Mouse (Mus musculus) B cell, adult 2 months (primary cell): ENCODE data around the gene Clec18a.
"Not testable (repeated sequence)": the region's sequence is repeated elsewhere in the genome, so short reads cannot be mapped to it uniquely, and the experiment has no call there.

Experiments
- DNase-seq, 2 experiments: peaks; one replicate each; pipeline ENCODE4 v3.0.0; 2022

Clec18a gene

DNA sequence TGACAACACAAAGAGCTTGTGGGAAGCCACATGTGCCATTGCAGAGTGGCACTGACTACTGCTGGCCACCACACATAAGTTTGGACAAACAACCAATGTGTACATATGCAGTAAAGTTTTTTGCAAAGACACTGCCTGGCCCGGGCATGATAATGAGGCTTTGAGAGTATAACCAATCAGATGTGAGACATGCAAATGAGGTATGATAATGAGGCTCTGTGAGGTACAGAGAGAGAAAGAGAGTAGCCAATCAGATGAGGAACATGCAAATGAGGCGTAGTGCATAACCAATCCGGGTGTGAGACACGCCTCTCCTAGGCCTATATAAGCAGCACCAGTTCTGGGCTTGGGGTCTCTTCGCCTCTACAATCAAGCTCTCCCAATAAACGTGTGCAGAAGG lies at the start of gene Clec18a:
Clec18a (minus strand) TSS at position 101 of the 400 bp plus-strand sequence.
- peak in 1 of 2 experiments; percentile 13 for DNase-seq

DNA sequence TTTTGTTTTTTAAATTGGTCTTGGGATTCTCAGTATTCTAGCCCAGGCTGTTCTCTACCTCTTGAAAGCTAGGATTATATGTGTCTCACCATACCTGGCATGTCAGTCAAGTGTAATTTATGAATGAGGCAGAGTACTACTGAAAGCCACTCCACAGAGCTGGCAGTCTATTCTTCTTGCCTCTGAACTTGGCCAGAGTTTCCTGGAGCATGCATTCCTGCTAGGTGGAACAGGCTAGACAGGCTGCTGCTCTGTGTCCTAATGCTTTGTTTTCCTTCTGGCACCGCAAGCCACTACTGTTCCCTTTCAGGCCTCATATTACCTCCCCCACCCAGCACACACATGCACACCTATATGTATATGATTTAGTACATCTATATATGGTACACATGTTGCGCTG lies 38.5 kb upstream of the Clec18a start:
- no peak for DNase-seq

DNA sequence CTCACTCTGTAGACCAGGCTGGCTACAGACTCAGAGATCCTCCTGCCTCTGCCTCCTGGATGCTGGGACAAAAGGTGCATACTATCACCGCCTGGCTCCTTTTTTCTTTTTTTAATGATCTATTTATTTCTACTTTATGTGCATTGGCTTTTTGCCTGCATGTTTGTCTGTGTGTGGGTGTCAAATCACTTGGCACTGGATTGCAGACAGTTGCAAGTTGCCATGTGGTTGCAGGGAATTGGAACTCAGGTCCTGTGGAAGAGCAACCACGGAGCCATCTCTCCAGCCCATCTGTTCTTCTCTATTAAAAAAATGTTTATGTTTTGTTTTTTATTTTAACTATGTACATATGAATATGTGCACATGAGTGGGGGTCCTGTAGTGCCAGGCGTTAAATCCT lies 27.3 kb upstream of the Clec18a start:
- DNase-seq = no peak

DNA sequence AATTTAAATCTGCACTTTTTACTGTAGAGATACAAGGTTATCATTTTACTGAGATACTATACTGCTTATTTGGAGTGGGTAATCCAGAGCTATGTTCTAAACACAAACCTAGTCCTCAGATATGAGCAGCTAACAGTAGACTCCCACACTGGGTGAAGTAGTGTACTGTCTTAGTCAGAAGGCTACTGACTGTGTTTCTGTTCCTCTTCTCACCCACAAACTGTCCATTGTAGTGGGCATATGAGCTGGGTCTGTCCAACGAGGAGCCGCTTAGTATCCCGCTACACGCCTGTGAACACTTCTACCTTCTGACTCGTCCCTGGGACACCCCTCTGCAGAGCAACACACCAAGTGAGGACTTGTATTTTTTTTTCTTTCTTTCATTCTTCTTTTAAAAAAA lies 22.7 kb upstream of the Clec18a start:
- no peak for DNase-seq

DNA sequence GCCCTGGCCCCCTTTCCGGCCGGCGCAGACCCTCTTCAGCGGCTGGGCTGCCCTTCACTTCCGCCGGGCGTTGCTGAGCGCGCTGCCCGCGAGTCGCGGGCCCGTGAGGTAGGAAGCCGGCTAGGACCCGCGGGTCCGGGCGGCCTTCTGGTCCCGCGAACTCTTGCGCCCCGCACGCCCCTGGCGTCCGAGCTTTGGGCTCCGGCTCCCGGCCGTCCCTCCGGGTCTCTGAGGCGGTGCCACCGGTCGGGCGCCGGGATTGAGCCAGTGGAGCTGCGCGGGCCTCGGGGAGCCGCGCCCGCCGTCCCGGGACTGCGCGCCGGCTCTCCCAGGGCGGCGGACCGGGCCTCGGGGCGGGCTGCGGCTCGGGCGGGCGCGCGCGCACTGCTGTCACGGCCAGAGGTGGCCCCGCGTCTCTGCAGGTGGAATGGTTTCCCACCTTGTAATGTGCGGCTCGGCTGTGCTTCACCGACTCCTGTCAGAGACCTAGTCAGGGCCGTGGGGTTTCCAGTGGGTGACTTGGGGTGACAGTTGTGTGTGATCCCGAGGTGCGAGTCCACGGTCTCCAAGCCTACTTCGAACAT lies 2.6 kb upstream of the Clec18a start:
- DNase-seq = peak; percentile 61 to 65

DNA sequence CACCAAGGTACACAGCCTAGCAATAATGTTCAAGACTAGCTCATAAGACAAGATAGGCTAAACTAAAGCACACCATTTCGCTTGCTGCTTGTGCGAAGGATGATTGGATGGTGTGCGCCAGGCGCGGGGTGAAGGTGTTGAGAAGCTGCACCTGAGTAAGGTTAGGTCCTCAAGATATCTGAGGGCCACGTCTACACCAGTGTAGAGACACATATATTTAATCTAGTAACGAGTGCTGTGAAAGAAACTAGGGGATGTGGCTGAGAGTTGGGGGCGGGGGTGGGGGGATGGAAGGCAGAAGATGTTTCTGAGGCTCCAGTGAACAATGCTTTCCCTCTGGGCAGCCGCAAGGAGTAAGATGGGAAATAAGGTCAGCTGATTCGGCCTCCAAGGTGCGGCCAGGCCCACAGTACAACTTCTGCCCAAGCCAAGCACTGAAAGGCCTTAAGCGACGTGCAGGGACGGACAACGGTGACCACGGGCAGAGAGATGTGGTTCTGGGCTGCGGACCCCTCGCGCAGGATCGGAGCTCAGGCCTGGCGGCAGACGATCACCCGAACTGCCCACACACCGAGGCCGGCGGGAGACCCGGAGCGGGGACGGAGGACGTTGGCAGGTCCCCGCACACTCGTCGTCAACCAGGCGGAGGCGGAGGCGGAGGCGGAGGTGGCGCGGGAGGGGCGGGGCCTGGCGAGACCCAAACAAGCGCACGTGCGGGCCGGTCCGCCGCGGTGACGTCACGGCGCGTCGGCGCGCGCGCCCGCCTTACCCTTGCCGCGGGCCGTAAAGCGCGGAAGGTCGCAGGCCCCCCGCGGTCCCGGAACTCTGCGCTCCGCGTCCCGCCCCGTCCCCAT lies 1.9 kb upstream of the Clec18a start, which contains the start of gene Pdpr:
Pdpr (plus strand) TSS at position 766 of the 854 bp plus-strand sequence.
- peak; percentile 95 to 96 for DNase-seq

DNA sequence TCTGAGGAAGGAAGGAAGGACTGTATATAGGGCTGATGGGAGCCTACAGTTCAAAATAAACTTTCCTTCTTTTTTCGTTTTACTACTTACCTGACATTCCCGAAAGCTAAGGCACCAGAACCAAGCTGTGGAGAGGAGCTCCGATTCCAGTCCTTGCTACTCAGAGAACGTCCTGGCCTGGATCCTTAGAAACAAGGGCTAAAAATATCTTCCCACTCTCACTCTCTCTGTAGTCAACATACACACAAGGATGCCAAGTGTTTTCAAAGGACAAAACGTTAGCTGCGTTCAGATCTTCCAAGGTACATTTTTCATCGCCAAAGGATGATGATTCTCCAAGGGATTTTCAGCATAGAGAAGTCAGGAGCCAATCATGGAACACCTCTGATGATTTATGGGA lies 520 bp downstream of the Clec18a start:
- DNase-seq = no peak

DNA sequence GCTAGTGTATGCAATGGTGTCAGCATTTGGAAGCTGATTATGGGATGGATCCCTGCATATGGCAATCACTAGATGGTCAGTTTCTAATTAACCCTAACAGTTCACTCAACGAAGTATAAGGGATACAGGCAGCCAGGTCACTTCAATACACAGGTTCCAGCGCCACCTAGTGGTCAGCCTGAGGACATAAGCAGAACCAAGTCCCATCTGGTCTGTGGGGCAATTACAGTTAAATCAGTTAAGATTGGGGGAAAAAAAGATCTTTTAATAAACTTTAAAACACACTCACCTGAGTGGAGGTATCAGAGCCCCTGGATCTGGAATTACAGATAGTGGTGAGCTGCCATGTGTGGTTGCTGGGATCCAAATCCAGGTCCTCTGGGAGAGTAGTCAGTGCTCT lies 2.1 kb downstream of the Clec18a start:
- peak; percentile 87 to 88 for DNase-seq

DNA sequence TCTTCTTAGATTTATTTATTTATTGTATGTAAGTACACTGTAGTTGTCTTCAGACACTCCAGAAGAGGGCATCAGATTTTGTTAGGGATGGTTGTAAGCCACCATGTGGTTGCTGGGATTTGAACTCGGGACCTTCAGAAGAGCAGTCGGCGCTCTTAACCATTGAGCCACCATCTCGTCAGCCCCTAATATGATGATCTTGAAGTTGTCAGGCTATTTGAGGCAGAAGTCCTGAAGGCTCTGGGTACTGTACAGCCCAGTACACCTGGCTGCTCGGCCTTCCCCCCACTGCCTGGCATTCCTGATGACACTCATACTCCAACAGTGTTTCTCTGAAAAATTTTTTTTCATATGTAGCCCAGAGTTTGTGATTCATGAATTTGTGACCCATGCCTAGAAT lies 8.3 kb downstream of the Clec18a start:
- not testable (repeated sequence) for DNase-seq

DNA sequence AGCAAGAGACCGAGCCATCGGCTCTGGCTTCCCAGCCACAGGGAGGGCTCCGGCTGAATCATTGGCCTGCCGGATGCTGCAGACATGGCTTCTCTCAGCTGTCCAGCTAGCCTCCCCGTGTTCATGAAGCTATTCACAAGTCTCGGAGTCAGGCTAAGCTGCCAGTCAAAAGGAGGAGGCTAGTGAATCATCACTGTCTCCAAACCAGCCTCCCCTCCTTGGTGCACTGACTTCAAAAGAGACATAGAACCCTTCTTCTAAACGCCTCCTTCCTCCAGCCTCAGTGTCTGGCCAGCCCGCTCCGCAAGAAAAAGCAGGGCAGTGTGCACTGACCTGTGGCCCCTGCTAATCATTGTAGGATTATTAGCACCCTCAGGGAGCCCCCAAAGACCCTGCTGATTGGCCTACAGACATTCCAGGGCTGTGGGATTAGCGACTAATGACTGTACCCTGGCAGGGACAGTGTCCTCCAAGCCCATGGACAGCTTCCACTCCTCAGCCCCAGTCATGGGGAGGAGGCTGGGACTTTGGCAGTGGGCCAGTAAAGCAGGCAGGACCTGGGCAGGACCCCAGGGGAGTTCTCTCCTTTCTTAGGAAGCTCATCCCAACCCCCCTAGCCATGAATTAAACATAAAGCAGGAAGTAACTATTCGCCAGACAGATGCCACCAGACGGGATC lies 10.5 kb downstream of the Clec18a start:
- DNase-seq = no peak

DNA sequence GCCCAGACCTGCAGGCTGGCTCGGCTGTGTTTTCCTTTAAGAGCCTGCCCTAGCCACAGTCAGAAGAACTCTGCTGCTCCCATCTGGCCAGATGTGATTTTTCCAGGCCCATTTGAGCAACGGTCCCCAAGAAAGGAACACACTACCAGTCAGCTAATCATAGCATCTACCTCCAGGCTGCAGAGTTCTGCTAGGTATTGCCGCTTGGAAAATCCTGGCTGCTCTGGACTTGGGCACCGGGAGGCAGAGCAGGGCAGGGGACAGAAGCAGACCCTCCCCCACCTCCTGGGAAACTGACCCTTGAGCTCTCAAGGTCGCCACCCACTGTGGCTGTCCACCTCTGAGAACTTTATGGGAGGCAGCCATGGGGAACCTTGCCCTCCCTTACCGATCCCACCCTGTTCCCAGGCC lies 12.4 kb downstream of the Clec18a start:
- DNase-seq = no peak

DNA sequence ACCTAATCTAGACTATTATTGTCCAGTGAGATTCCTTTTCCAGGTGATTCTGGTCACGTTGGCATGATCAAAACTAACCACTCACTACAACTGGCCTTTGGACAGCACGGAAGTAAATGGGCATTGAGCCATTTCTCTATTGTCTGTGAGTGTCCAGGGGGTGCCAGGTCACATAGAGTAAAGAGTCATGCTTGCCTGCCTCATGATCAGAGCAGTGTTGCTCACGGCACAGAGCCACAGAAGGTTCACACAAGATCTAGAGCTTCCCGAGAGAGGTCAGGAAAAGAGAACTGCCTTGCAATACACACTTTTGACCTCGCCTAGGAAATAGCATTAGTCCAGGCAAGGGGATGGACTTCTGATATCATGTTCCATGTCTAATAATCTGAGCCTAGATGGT lies 12.8 kb downstream of the Clec18a start:
- no peak for DNase-seq

DNA sequence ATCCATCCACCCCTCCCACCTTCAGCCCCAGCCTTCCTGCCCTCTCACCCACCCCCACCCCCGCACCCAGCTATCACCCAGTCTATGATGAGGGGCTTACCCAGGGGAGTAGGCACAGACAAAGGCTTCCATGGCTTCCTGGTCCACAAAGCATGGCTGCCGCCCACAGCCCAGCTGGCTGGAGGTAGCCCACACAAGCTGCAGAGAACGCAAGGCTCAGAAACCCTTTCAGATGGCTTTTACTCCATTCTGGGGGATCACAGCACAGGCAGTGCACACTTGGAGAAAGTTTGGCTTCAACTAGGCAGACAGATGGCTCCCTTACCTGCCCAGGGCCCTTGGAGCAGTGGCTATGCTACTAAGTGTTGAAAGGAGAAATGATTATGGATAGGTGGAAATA lies 16.3 kb downstream of the Clec18a start:
- no peak for DNase-seq

DNA sequence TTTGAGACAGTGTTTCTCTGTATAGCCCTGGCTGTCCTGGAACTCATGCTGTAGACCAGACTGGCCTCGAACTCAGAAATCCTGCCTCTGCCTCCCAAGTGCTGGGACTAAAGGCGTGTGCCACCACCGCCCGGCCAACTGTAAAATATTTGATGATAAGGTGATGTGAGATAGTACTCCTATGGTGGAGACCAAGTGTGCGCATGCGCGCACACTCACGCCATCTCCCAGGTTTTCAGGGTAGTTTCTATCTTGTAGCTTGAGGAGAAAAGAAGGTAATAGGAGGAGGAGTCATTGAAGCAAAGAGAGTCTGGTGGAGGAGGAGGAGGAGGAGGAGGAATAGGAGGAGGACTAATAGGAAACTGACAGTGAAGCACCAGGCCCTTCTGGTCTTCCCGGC lies 23.6 kb downstream of the Clec18a start:
- DNase-seq = not testable (repeated sequence)

DNA sequence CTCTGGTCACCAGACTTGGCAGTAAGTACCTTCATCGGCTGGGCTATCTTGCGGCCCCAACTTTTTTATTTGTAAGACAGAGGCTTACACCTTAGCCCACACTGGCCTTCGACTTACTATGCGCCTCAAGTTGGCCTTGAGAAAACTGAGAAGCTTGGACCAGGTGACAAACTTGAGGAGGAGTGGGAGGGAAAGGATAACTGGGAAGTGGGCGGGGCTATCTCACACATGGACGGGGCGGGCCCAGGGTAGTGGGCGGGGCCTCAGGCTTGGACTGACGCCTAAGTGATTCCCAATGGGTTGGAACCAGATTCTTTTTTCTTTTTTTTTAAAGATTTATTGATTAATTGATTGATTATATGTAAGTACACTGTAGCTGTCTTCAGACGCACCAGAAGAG lies 24.8 kb downstream of the Clec18a start:
- DNase-seq = no peak

DNA sequence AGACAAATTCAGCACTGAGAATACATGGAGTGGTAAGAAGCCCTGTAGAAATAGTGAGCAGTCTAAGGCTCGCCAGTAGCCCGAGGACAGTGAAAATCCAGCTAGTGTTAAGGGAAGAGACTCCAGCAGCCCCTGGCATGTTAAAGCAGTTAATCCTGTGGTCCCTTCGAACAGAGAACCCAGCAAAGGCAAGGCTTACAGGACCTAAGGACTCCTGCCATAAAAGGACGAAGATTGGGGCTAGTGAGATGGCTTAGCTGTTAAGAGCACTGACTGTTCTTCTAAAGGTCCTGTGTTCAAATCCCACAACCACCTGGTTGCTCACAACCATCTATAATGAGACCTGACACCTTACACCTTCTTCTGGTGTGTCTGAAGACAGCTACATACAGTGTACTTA lies 25.9 kb downstream of the Clec18a start:
- DNase-seq = no peak

DNA sequence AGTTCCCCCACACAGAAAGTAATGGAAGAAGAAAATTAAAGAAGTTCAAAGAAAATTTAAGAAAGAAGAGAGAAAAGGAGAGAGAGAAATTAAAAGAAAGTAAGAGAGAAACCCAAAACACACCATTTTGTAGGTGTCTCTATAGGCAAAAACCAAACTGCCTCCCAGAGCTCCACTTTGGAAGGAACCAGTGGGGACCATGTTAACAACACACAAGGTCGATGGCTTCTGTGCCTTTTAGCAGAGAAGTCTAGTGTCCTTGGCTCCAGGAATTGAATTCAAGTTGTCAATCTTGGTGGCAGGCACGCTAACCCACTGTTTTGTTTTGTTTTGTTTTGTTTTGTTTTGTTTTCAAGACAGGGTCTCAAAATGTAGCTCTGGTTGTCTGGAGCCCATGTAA lies 29.3 kb downstream of the Clec18a start:
- DNase-seq = no peak

DNA sequence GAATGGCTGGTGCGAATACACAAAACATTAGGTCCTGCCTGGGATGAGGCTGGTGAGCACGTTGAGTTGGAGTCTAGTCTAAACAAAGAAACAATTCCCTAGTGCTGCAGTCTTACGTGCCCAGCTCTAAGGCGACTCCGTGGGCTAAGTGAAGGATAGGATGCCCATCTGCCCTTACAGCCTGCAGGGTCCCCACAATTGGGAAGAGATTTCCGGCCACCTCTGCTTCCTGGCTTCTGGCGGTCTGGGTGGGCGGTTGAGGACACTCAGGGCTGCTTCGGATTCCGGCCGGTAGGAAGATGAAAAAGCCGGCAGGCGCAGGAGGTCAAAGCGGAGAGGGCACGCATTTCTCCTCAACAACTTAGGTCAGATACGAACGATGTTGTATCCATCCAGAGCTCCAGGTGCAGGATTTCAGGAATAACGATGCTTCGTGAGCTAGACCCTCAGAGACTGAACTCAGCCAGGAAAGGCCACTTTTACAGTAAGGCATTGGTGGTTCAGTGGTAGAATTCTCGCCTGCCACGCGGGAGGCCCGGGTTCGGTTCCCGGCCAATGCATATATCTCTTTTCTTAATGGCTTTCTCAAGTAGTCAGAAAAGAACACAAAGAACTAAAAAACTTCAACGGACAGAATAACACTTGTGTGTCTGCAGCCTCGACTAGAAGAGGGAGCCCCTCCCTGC lies 30.0 kb downstream of the Clec18a start:
- peak; percentile 92 to 94 for DNase-seq

DNA sequence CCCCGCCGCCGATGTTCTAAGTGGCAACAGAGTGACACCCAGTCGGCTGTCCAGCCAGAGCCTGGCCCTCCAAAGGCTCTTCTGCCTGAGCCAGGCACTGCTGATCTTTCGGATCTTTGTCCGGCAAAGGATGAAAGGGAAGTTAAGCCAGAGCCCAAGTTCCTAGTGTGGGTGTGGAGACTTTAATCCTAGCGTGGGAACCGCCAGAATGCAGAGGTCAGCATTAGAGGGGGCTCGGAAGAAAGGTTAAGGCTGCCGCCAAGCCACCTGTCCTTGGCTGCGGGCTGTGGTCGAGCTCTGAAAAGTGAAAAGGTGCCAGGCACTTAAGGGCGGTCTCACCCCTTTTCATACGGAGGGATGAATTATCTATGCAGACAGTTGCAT lies 30.5 kb downstream of the Clec18a start:
- DNase-seq = no peak

DNA sequence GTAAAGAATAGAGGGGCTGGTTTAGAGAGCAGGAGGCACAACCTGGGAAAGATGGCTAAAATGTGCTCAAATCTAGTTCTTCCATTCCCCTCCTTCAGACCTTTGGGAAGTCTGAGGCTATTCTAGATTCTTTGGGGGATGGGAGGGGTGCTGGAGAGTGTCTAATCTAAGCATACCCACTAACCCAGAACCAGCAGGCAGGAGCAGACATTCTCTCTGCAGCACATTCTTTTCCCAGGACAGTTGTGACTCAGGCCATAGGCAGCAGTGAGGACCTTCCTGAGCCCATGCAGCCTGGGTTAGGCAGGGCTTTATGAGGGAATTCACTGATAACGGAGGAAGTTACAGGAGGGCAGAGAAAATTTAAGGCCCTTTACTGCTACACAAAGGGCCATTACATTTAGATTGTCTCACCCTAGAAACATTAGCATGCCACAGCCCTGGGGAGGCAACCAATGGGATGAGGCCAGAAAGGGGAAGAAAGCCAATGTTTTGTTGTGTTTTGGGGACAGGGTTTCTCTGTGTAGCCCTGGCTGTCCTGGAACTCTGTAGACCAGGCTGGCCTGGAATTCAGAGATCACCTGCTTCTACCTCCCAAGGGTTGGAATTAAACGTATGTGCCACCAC lies 33.2 kb downstream of the Clec18a start:
- no peak for DNase-seq

DNA sequence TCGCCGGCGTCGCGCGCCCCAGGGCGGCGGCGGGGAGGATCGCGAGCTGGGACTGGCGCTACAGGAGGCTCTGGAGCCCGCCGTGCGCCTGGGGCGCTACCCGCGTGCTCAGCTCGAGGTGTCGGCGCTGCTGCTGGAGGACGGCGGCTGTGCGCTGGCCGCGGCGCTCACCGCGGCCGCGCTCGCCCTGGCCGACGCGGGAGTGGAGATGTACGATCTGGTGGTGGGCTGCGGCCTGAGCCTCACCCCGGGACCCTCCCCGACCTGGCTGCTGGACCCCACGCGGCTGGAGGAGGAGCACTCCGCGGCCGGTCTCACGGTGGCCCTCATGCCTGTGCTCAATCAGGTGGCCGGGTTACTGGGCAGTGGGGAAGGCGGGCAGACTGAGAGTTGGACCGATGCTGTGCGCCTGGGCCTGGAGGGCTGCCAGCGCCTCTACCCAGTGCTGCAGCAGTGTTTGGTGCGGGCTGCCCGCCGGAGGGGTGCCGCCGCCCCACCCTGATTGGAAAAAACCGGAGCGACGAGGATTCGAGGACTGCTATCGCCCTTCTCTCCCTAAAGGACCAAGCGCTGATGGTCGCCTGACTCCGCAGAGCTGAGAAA lies 35.4 kb downstream of the Clec18a start:
- peak in 1 of 2 experiments; percentile 16 for DNase-seq

DNA sequence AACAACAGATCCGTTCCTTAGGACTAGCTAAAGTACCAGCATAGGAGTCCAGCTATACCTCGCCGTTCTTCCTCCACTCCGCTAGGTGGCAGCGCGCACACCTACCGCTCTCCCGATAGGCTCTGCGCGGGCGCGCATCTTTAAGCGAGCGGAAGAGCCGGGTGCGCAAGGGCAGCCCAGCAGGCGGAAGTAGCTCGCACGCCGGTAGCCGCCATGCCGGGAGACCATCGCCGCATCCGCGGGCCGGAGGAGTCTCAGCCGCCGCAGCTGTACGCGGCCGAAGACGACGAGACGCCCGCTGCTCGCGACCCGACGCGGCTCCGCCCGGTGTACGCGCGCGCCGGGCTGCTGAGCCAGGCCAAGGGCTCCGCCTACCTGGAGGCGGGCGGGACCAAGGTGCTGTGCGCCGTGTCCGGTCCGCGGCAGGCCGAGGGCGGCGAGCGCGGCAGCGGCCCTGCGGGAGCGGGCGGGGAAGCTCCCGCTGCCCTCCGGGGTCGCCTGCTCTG lies 36.0 kb downstream of the Clec18a start, which contains the start of gene Exosc6:
Exosc6 (plus strand) TSS at position 182 of the 506 bp plus-strand sequence.
- DNase-seq = peak; percentile 91 to 93
